Mouse (Mus musculus): ENCODE measurements around the gene Pkd1l2. TPM values are rescaled to one million over a fixed set of nuclear protein-coding genes. Genes with fewer than 3 reads are reported as not detected.

The Pkd1l2 gene
- polyA plus RNA-seq, 1 experiment: 0.09 TPM

GRCm38 (mm10) chr8:117054146-117054545 is 28.1 kb downstream of the Pkd1l2 start:
- WGBS: 80% methylated on average over 3 of the region's 3 CpGs
- no peaks in the 10 kb centered on the region for H3K27me3 ChIP-seq (ENCODE audit: control insufficient read depth, insufficient read depth, low read length)

GRCm38 (mm10) chr8:117053135-117054079 is 28.8 kb downstream of the Pkd1l2 start:
- 39% methylated on average over 12 of the region's 12 CpGs for WGBS

More at GRCm38 (mm10) chr8:117054146-117054545, 28.1 kb downstream of the Pkd1l2 start:
- H3K4me3 ChIP-seq (ENCODE audit: low read depth, low read length): no peak overlapping the region
- H3K27ac ChIP-seq (ENCODE audit: insufficient read depth, low read depth, low read length): no peak overlapping the region
- H3K4me1 ChIP-seq (ENCODE audit: control insufficient read depth, insufficient read depth, insufficient read length, low read length): no peaks in the 10 kb centered on the region; the same call in 1 of the 2 replicates
- H3K36me3 ChIP-seq (ENCODE audit: control insufficient read depth, insufficient read depth, low read length): no peaks in the 10 kb centered on the region
- no peak for TF ChIP-seq CTCF (IDR thresholded peaks at IDR 0.05; ENCODE audit: extremely low read depth, insufficient read length, insufficient replicate concordance, low read depth, low read length)
- no peak for TF ChIP-seq POLR2A (IDR thresholded peaks at IDR 0.05; ENCODE audit: low read depth, low read length)

GRCm38 (mm10) chr8:117051316-117051715 is 30.9 kb downstream of the Pkd1l2 start:
- WGBS: 58% methylated on average over 9 of the region's 9 CpGs
- TF ChIP-seq CTCF (IDR thresholded peaks at IDR 0.05; ENCODE audit: extremely low read depth, insufficient read length, insufficient replicate concordance, low read depth, low read length) (no peak), POLR2A (IDR thresholded peaks at IDR 0.05; ENCODE audit: low read depth, low read length) (no peak)
- Histone ChIP-seq H3K27me3 (ENCODE audit: control insufficient read depth, insufficient read depth, low read length) (no peaks in the 10 kb centered on the region), H3K27ac (ENCODE audit: insufficient read depth, low read depth, low read length) (no peak overlapping the region), H3K4me3 (ENCODE audit: low read depth, low read length) (no peak overlapping the region), H3K4me1 (ENCODE audit: control insufficient read depth, insufficient read depth, insufficient read length, low read length) (no peaks in the 10 kb centered on the region; the same call in 1 of the 2 replicates), H3K36me3 (ENCODE audit: control insufficient read depth, insufficient read depth, low read length) (no peaks in the 10 kb centered on the region)

More at GRCm38 (mm10) chr8:117053135-117054079, 28.8 kb downstream of the Pkd1l2 start:
- Histone ChIP-seq H3K36me3 (ENCODE audit: control insufficient read depth, insufficient read depth, low read length) (no peaks in the 10 kb centered on the region), H3K27ac (ENCODE audit: insufficient read depth, low read depth, low read length) (no peak overlapping the region), H3K4me1 (ENCODE audit: control insufficient read depth, insufficient read depth, insufficient read length, low read length) (no peaks in the 10 kb centered on the region; the same call in 1 of the 2 replicates), H3K4me3 (ENCODE audit: low read depth, low read length) (no peak overlapping the region), H3K27me3 (ENCODE audit: control insufficient read depth, insufficient read depth, low read length) (no peaks in the 10 kb centered on the region)
- peak; percentile 47; the same call in 1 of the 2 replicates for TF ChIP-seq CTCF (IDR thresholded peaks at IDR 0.05; ENCODE audit: extremely low read depth, insufficient read length, insufficient replicate concordance, low read depth, low read length)
- no peak for TF ChIP-seq POLR2A (IDR thresholded peaks at IDR 0.05; ENCODE audit: low read depth, low read length)

- WGBS: 70% methylated on average over 9 of the region's 9 CpGs
- TF ChIP-seq POLR2A (IDR thresholded peaks at IDR 0.05; ENCODE audit: low read depth, low read length) (no peak), CTCF (IDR thresholded peaks at IDR 0.05; ENCODE audit: extremely low read depth, insufficient read length, insufficient replicate concordance, low read depth, low read length) (no peak)
- Histone ChIP-seq H3K4me3 (ENCODE audit: low read depth, low read length) (no peak overlapping the region), H3K27ac (ENCODE audit: insufficient read depth, low read depth, low read length) (no peak overlapping the region), H3K4me1 (ENCODE audit: control insufficient read depth, insufficient read depth, insufficient read length, low read length) (no peaks in the 10 kb centered on the region; the same call in 1 of the 2 replicates), H3K36me3 (ENCODE audit: control insufficient read depth, insufficient read depth, low read length) (no peaks in the 10 kb centered on the region), H3K27me3 (ENCODE audit: control insufficient read depth, insufficient read depth, low read length) (no peaks in the 10 kb centered on the region)
These were observed 31.5 kb downstream of the Pkd1l2 start for GRCm38 (mm10) chr8:117050763-117051162.

GRCm38 (mm10) chr8:117049444-117049843 is 32.8 kb downstream of the Pkd1l2 start:
- peak; percentile 29; the same call in 1 of the 2 replicates for TF ChIP-seq CTCF (IDR thresholded peaks at IDR 0.05; ENCODE audit: extremely low read depth, insufficient read length, insufficient replicate concordance, low read depth, low read length)
- TF ChIP-seq POLR2A (IDR thresholded peaks at IDR 0.05; ENCODE audit: low read depth, low read length): no peak
- Histone ChIP-seq H3K27ac (ENCODE audit: insufficient read depth, low read depth, low read length) (no peak overlapping the region), H3K4me1 (ENCODE audit: control insufficient read depth, insufficient read depth, insufficient read length, low read length) (no peaks in the 10 kb centered on the region; the same call in 1 of the 2 replicates), H3K36me3 (ENCODE audit: control insufficient read depth, insufficient read depth, low read length) (no peaks in the 10 kb centered on the region), H3K27me3 (ENCODE audit: control insufficient read depth, insufficient read depth, low read length) (no peaks in the 10 kb centered on the region), H3K4me3 (ENCODE audit: low read depth, low read length) (no peak overlapping the region)
- 58% methylated on average over 7 of the region's 7 CpGs for WGBS

- Histone ChIP-seq H3K27me3 (ENCODE audit: control insufficient read depth, insufficient read depth, low read length) (no peaks in the 10 kb centered on the region), H3K27ac (ENCODE audit: insufficient read depth, low read depth, low read length) (no peak overlapping the region), H3K36me3 (ENCODE audit: control insufficient read depth, insufficient read depth, low read length) (no peaks in the 10 kb centered on the region), H3K4me1 (ENCODE audit: control insufficient read depth, insufficient read depth, insufficient read length, low read length) (no peaks in the 10 kb centered on the region), H3K4me3 (ENCODE audit: low read depth, low read length) (no peak overlapping the region)
- no peak for TF ChIP-seq CTCF (IDR thresholded peaks at IDR 0.05; ENCODE audit: extremely low read depth, insufficient read length, insufficient replicate concordance, low read depth, low read length)
- no peak for TF ChIP-seq POLR2A (IDR thresholded peaks at IDR 0.05; ENCODE audit: low read depth, low read length)
- 78% methylated on average over 3 of the region's 3 CpGs for WGBS
These were observed 38.7 kb downstream of the Pkd1l2 start for GRCm38 (mm10) chr8:117043584-117043983.

GRCm38 (mm10) chr8:117039843-117040242 is 42.4 kb downstream of the Pkd1l2 start:
- no peaks in the 10 kb centered on the region for H3K27me3 ChIP-seq (ENCODE audit: control insufficient read depth, insufficient read depth, low read length)
- no peaks in the 10 kb centered on the region for H3K36me3 ChIP-seq (ENCODE audit: control insufficient read depth, insufficient read depth, low read length)
- no peak for TF ChIP-seq CTCF (IDR thresholded peaks at IDR 0.05; ENCODE audit: extremely low read depth, insufficient read length, insufficient replicate concordance, low read depth, low read length)
- TF ChIP-seq POLR2A (IDR thresholded peaks at IDR 0.05; ENCODE audit: low read depth, low read length): no peak
- H3K4me3 ChIP-seq (ENCODE audit: low read depth, low read length): no peak overlapping the region
- H3K4me1 ChIP-seq (ENCODE audit: control insufficient read depth, insufficient read depth, insufficient read length, low read length): no peaks in the 10 kb centered on the region
- no peak overlapping the region for H3K27ac ChIP-seq (ENCODE audit: insufficient read depth, low read depth, low read length)
- WGBS: 70% methylated on average over 7 of the region's 7 CpGs

All from small intestine, adult 2 months (tissue).